Mouse (Mus musculus): Measurements from ENCODE around the gene Polh. TPM values are rescaled to one million over a fixed set of nuclear protein-coding genes. Genes with fewer than 3 reads are reported as not detected.
A peak's percentile ranks its signal among the peaks of the same experiment; 100 is the strongest.

Gene Polh
- total and polyA plus RNA-seq, 3 experiments, result 22.2 to 30.8 TPM; not detected in 1

DNA sequence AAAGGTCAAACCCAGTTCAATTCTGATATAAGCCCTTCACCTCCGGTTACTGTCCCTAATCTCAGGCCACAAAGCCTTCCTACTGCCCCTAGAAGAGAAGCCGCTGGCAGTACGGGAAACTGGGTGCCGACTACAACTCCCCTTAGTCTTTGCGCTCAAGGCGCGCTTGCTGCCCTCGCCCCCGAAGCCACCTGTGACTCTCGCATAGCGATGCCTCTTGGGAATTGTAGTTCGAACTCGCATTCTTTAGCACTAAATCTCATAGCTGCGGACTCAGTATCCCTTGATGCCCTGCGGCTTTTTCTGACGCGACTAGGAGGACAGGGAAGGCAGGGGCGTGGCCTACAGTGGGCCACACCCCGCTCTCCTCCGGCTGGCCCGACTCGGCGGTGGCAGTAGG, 41.8 kb downstream of the Polh start, which contains the start of gene Gtpbp2 (continued):
- TF ChIP-seq POLR2AphosphoS2 (IDR thresholded peaks at IDR 0.05; ENCODE audit: low read length) (no peak), MYB (IDR thresholded peaks at IDR 0.05; ENCODE audit: low read depth, low read length) (no peak)

DNA sequence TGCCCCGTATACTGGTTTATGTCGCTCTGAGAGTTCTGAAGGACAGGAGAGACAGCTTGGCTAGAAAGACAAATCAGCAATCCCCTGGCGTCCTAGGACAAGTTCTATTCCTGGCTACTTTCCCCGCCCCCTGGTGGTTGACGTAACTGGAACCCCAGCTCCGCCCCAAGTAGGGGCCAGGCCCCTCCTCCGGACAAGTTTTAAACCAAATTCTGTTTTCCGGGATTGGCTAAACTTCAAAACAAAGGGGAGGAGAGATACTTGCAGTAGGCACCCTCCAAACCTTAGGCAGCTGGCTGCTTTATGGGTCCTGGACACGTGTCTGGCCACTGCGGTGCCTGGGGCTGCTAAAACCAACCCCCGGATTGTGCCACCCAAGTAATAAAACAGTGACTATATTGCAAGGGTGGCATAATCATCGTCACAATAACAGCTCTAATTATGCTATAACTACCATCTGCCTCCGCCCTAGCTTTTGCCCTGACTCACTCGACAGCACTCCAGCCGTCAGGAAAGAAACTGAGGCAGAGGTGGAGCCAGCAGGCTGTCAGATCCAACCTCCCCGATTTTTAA, 42.3 kb downstream of the Polh start:
- Histone ChIP-seq H3K27ac (ENCODE audit: control insufficient read depth, low read depth, low read length) (peak overlapping the region; percentile 88), H3K79me2 (ENCODE audit: control insufficient read depth, insufficient read depth, low read length, poor library complexity) (peaks cover 9% of the 10 kb centered on the region), H3K36me3 (ENCODE audit: control insufficient read depth in 1 of 2, insufficient read depth in 2 of 2, low read length in 2 of 2) (peaks cover 0 to 27% of the 10 kb centered on the region in 2 experiments; a peak in 3 of 4 replicates), H3K9me3 (replicated peaks; ENCODE audit: insufficient read depth, low read length) (no peaks in the 10 kb centered on the region), H3K4me1 (ENCODE audit: control insufficient read depth in 1 of 2, insufficient read depth in 2 of 2, low read length in 2 of 2) (peaks cover 18 to 41% of the 10 kb centered on the region in 2 experiments; a peak in 3 of 4 replicates), H3K4me3 (ENCODE audit: control insufficient read depth in 1 of 2, insufficient read depth in 1 of 2, low read depth in 2 of 2, low read length in 2 of 2) (peak overlapping the region; percentile 60 to 70), H3K9ac (ENCODE audit: control insufficient read depth, low read depth, low read length, poor library complexity, severe bottlenecking) (peak overlapping the region; percentile 70), H3K27me3 (ENCODE audit: control insufficient read depth in 1 of 2, insufficient read depth in 2 of 2, low read length in 2 of 2) (no peaks in the 10 kb centered on the region)
- peak; percentile 96 for DNase-seq (ENCODE audit: low read depth, low spot score)
- TF ChIP-seq ELF1 (IDR thresholded peaks at IDR 0.05; ENCODE audit: low read depth, low read length) (peak; percentile 65; the same call in 1 of the 2 replicates), TBP (IDR thresholded peaks at IDR 0.05; ENCODE audit: low read depth, low read length) (peak; percentile 40; the same call in 1 of the 2 replicates), POLR2A (IDR thresholded peaks at IDR 0.05; ENCODE audit: control insufficient read depth in 1 of 2, insufficient read depth in 1 of 2, low read depth in 1 of 2, low read length in 2 of 2, poor library complexity in 1 of 2) (peak in 1 of 2 experiments; percentile 52; a peak in 1 of 4 replicates), ZKSCAN1 (IDR thresholded peaks at IDR 0.05; ENCODE audit: low read depth, low read length) (no peak), SIN3A (IDR thresholded peaks at IDR 0.05; ENCODE audit: low read length) (peak; percentile 55), TAL1 (IDR thresholded peaks at IDR 0.05; ENCODE audit: low read length) (no peak), MEF2A (IDR thresholded peaks at IDR 0.05; ENCODE audit: extremely low read depth, insufficient replicate concordance, low read depth, low read length, poor library complexity, severe bottlenecking) (no peak), USF1 (IDR thresholded peaks at IDR 0.05; ENCODE audit: low read depth, low read length) (peak; percentile 56; the same call in 1 of the 2 replicates), MAZ (IDR thresholded peaks at IDR 0.05; ENCODE audit: low read depth, low read length) (no peak; the same call in 1 of the 2 replicates), E2F4 (IDR thresholded peaks at IDR 0.05; ENCODE audit: borderline replicate concordance, low read depth, low read length) (no peak), ZNF384 (IDR thresholded peaks at IDR 0.05; ENCODE audit: low read depth, low read length) (no peak), CHD1 (IDR thresholded peaks at IDR 0.05; ENCODE audit: low read depth, low read length) (0 out of 2 replicates have a peak, but pooled peaks have one; percentile 76), SMC3 (IDR thresholded peaks at IDR 0.05; ENCODE audit: low read depth, low read length) (no peak), MAX (IDR thresholded peaks at IDR 0.05; ENCODE audit: low read length) (peak; percentile 73), ZMIZ1 (IDR thresholded peaks at IDR 0.05; ENCODE audit: low read depth, low read length) (no peak), NELFE (IDR thresholded peaks at IDR 0.05; ENCODE audit: low read depth, low read length) (peak; percentile 37), CTCF (IDR thresholded peaks at IDR 0.05 in 2 of 3, conservative IDR thresholded peaks at IDR 0.05 in 1 of 3; ENCODE audit: control insufficient read depth in 1 of 3, insufficient read depth in 1 of 3, low read depth in 2 of 3, low read length in 3 of 3, poor library complexity in 1 of 3, severe bottlenecking in 1 of 3) (no peak), GATA1 (IDR thresholded peaks at IDR 0.05; ENCODE audit: low read depth, low read length) (no peak), RAD21 (IDR thresholded peaks at IDR 0.05; ENCODE audit: low read depth, low read length) (no peak), MAFK (IDR thresholded peaks at IDR 0.05; ENCODE audit: borderline replicate concordance, low read depth, low read length) (no peak), GABPA (IDR thresholded peaks at IDR 0.05; ENCODE audit: low read depth, low read length) (no peak), UBTF (IDR thresholded peaks at IDR 0.05; ENCODE audit: borderline replicate concordance, insufficient read depth, low read depth, low read length) (no peak), MXI1 (IDR thresholded peaks at IDR 0.05; ENCODE audit: low read depth, low read length) (peak; percentile 97), POLR2AphosphoS2 (IDR thresholded peaks at IDR 0.05; ENCODE audit: low read length) (peak; percentile 54; the same call in 1 of the 2 replicates), RCOR1 (IDR thresholded peaks at IDR 0.05; ENCODE audit: low read depth, low read length) (no peak)
